Mouse (Mus musculus) adrenal gland (tissue): Measurements from ENCODE around the gene Hecw2.

ENCODE experiments used
- intact Hi-C: fragments of 180-260 bp; cut with DNase I; formaldehyde crosslinking; loops from one replicate; pipeline ENCODE4 v1.15.1; 2025

Hecw2 gene

GRCm38 (mm10) chr1:53997239-53997638, 197.7 kb downstream of the Hecw2 start:
- intact Hi-C loops = no loop called here

- intact Hi-C loops = no loop called here
Observed at GRCm38 (mm10) chr1:53986185-53986892, 208.6 kb downstream of the Hecw2 start.

GRCm38 (mm10) chr1:53978514-53978831, 216.5 kb downstream of the Hecw2 start:
- intact Hi-C loops = no loop called here

- intact Hi-C loops = no loop called here
Observed at GRCm38 (mm10) chr1:53977806-53978513, 217.0 kb downstream of the Hecw2 start.

- intact Hi-C loops = no loop called here
Observed at GRCm38 (mm10) chr1:53976721-53977120, 218.2 kb downstream of the Hecw2 start.

- intact Hi-C loops = no loop called here
Observed at GRCm38 (mm10) chr1:53976100-53976499, 218.9 kb downstream of the Hecw2 start.

GRCm38 (mm10) chr1:53974941-53975340, 220.0 kb downstream of the Hecw2 start:
- intact Hi-C loops = no loop called here

- intact Hi-C loops = no loop called here
Observed at GRCm38 (mm10) chr1:53970326-53970977, 224.5 kb downstream of the Hecw2 start.

- intact Hi-C loops = no loop called here
Observed at GRCm38 (mm10) chr1:53952395-53952794, 242.6 kb downstream of the Hecw2 start.

- intact Hi-C loops = no loop called here
Observed at GRCm38 (mm10) chr1:53945815-53946214, 249.2 kb downstream of the Hecw2 start.

- intact Hi-C loops = no loop called here
Observed at GRCm38 (mm10) chr1:53942468-53942867, 252.5 kb downstream of the Hecw2 start.

- intact Hi-C loops = no loop called here
Observed at GRCm38 (mm10) chr1:53941528-53941927, 253.4 kb downstream of the Hecw2 start.

GRCm38 (mm10) chr1:53940268-53941017, 254.5 kb downstream of the Hecw2 start:
- intact Hi-C loops = no loop called here

GRCm38 (mm10) chr1:53939291-53939690, 255.7 kb downstream of the Hecw2 start:
- intact Hi-C loops = no loop called here

GRCm38 (mm10) chr1:53933308-53933707, 261.7 kb downstream of the Hecw2 start:
- intact Hi-C loops = no loop called here

- intact Hi-C loops = no loop called here
Observed at GRCm38 (mm10) chr1:53931314-53931713, 263.7 kb downstream of the Hecw2 start.

GRCm38 (mm10) chr1:53927605-53928004, 267.4 kb downstream of the Hecw2 start:
- intact Hi-C loops = no loop called here

- intact Hi-C loops = no loop called here
Observed at GRCm38 (mm10) chr1:53925149-53925901, 269.6 kb downstream of the Hecw2 start.

GRCm38 (mm10) chr1:53911848-53912247, 283.1 kb downstream of the Hecw2 start:
- intact Hi-C loops = no loop called here

- intact Hi-C loops = no loop called here
Observed at GRCm38 (mm10) chr1:53910251-53910650, 284.7 kb downstream of the Hecw2 start.

- intact Hi-C loops = loop anchor here (5.0 kb wide), 3 partner anchors 128 to 473 kb away; no protein-coding TSS in a partner anchor
Observed at GRCm38 (mm10) chr1:53909118-53909517, 285.9 kb downstream of the Hecw2 start.
